Mouse (Mus musculus) ES-Bruce4 (cell line): Measurements from ENCODE around the gene Dcaf6. TPM values are rescaled to one million over a fixed set of nuclear protein-coding genes. Genes with fewer than 3 reads are reported as not detected.
A peak's percentile ranks its signal among the peaks of the same experiment; 100 is the strongest.

ENCODE experiments used
- H3K27ac ChIP-seq: 2 replicates; pipeline ENCODE4 v1.5.1; 2012; ENCODE audit warnings: low read length, inconsistent platforms; ENCODE audit not compliant: insufficient read depth
- H3K27me3 ChIP-seq: 2 replicates; pipeline ENCODE4 v1.6.1; 2012; ENCODE audit warnings: mild to moderate bottlenecking, low read length, inconsistent platforms; ENCODE audit not compliant: control insufficient read depth, poor library complexity, insufficient read depth, severe bottlenecking
- H3K36me3 ChIP-seq: 2 replicates; pipeline ENCODE4 v1.6.1; 2012; ENCODE audit warnings: inconsistent platforms, mild to moderate bottlenecking, low read length, moderate library complexity; ENCODE audit not compliant: control insufficient read depth, poor library complexity, insufficient read depth, severe bottlenecking
- H3K4me1 ChIP-seq: one replicate; pipeline ENCODE4 v1.8.1; 2011; ENCODE audit warnings: low read length; ENCODE audit not compliant: control insufficient read depth, insufficient read depth
- H3K4me3 ChIP-seq: 2 replicates; pipeline ENCODE4 v1.5.1; 2011; ENCODE audit warnings: low read depth, mild to moderate bottlenecking, low read length
- H3K9ac ChIP-seq: 2 replicates; pipeline ENCODE4 v1.6.1; 2012; ENCODE audit warnings: low read depth, mild to moderate bottlenecking, inconsistent platforms; ENCODE audit not compliant: poor library complexity, severe bottlenecking
- H3K9me3 ChIP-seq: replicated peaks from 2 replicates; pipeline ENCODE4 v1.6.1; 2012; ENCODE audit warnings: mild to moderate bottlenecking, low read length, inconsistent platforms; ENCODE audit not compliant: control insufficient read depth, poor library complexity, insufficient read depth, severe bottlenecking
- CTCF ChIP-seq: IDR thresholded peaks from one replicate; pipeline ENCODE4 v1.8.1; 2011; ENCODE audit warnings: low read depth, low read length
- EP300 ChIP-seq: IDR thresholded peaks from 2 replicates; pipeline ENCODE4 v1.6.1; 2011; ENCODE audit warnings: low read depth, low read length; ENCODE audit not compliant: insufficient read depth
- POLR2A ChIP-seq: IDR thresholded peaks from one replicate; pipeline ENCODE4 v1.8.1; 2011; ENCODE audit warnings: low read length; ENCODE audit not compliant: insufficient read depth
- polyA plus RNA-seq: library from polyadenylated mRNA; stranded (reverse); fragments of >200 nt; gene quantifications from 2 replicates; pipeline ENCODE4 v1.2.4, GENCODE M21; 2011; ENCODE audit warnings: low read depth; ENCODE audit not compliant: missing spikeins, insufficient read depth, insufficient read length

The Dcaf6 gene
- polyA plus RNA-seq, 1 experiment = 17.6 TPM

GRCm38 (mm10) chr1:165440788-165441187, 19.5 kb downstream of the Dcaf6 start:
- no peak overlapping the region for H3K4me3 ChIP-seq
- no peak overlapping the region for H3K9ac ChIP-seq
- TF ChIP-seq EP300 (no peak), POLR2A (no peak)
- H3K4me1 ChIP-seq = no peaks in the 10 kb centered on the region
- H3K27me3 ChIP-seq = no peaks in the 10 kb centered on the region
- H3K36me3 ChIP-seq = no peaks in the 10 kb centered on the region
- no peak overlapping the region for H3K27ac ChIP-seq
- H3K9me3 ChIP-seq = no peaks in the 10 kb centered on the region

GRCm38 (mm10) chr1:165438289-165439021, 21.8 kb downstream of the Dcaf6 start:
- H3K4me1 ChIP-seq = no peaks in the 10 kb centered on the region
- no peak overlapping the region for H3K27ac ChIP-seq
- H3K9me3 ChIP-seq = no peaks in the 10 kb centered on the region
- no peak overlapping the region for H3K4me3 ChIP-seq
- H3K36me3 ChIP-seq = no peaks in the 10 kb centered on the region
- no peaks in the 10 kb centered on the region for H3K27me3 ChIP-seq
- no peak overlapping the region for H3K9ac ChIP-seq
- no peak for TF ChIP-seq EP300
- no peak for TF ChIP-seq POLR2A
- no peak for TF ChIP-seq CTCF

- H3K27me3 ChIP-seq = no peaks in the 10 kb centered on the region
- H3K27ac ChIP-seq = no peak overlapping the region
- no peaks in the 10 kb centered on the region for H3K4me1 ChIP-seq
- H3K9me3 ChIP-seq = no peaks in the 10 kb centered on the region
- H3K4me3 ChIP-seq = no peak overlapping the region
- H3K36me3 ChIP-seq = no peaks in the 10 kb centered on the region
- H3K9ac ChIP-seq = no peak overlapping the region
- TF ChIP-seq EP300 = no peak
Measured at GRCm38 (mm10) chr1:165432883-165433282, 27.4 kb downstream of the Dcaf6 start.

- no peaks in the 10 kb centered on the region for H3K9me3 ChIP-seq
- H3K4me3 ChIP-seq = no peak overlapping the region
- no peak overlapping the region for H3K9ac ChIP-seq
- no peaks in the 10 kb centered on the region for H3K27me3 ChIP-seq
- no peaks in the 10 kb centered on the region for H3K36me3 ChIP-seq
- H3K27ac ChIP-seq = no peak overlapping the region
- no peaks in the 10 kb centered on the region for H3K4me1 ChIP-seq
- TF ChIP-seq EP300 (no peak), CTCF (no peak), POLR2A (no peak)
Measured at GRCm38 (mm10) chr1:165426254-165426653, 34.0 kb downstream of the Dcaf6 start.

- H3K9ac ChIP-seq = no peak overlapping the region
- no peaks in the 10 kb centered on the region for H3K9me3 ChIP-seq
- TF ChIP-seq POLR2A = no peak
- TF ChIP-seq CTCF = no peak
- H3K27me3 ChIP-seq = no peaks in the 10 kb centered on the region
- H3K4me1 ChIP-seq = no peaks in the 10 kb centered on the region
- no peaks in the 10 kb centered on the region for H3K36me3 ChIP-seq
- no peak overlapping the region for H3K4me3 ChIP-seq
- H3K27ac ChIP-seq = no peak overlapping the region
Measured at GRCm38 (mm10) chr1:165421357-165421915, 38.8 kb downstream of the Dcaf6 start.

- H3K4me1 ChIP-seq = no peaks in the 10 kb centered on the region
- H3K27me3 ChIP-seq = no peaks in the 10 kb centered on the region
- H3K9me3 ChIP-seq = no peaks in the 10 kb centered on the region
- H3K9ac ChIP-seq = no peak overlapping the region
- H3K27ac ChIP-seq = peak overlapping the region; percentile 16; the same call in 1 of the 2 replicates
- no peaks in the 10 kb centered on the region for H3K36me3 ChIP-seq
- TF ChIP-seq EP300 (no peak), CTCF (no peak), POLR2A (no peak)
- no peak overlapping the region for H3K4me3 ChIP-seq
Measured at GRCm38 (mm10) chr1:165396401-165396805, 63.9 kb downstream of the Dcaf6 start.
